Mouse (Mus musculus): ENCODE data around the gene Kif21b.

DNA sequence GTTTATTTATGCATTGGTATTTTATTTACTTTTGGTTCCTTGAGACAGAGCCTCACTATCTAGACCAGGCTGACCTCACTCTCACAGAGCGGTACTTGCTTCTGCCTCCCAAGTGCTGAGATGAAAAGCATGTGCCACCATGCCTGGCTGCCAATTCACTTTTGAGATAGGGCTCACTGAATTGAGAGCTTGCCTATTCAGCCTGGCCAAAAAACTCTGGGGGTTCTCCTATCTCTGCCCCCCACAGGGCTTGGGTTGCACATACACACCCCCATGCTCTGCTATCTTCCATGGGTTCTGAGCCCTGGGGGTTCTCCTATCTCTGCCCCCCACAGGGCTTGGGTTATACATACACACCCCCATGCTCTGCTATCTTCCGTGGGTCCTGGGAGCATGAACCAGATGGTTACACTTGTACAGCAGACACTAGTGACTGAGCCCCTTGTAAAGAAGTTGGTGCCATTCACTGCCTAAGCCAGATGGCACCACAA, 48.4 kb downstream of the Kif21b start:
- TF ChIP-seq POLR2A (IDR thresholded peaks at IDR 0.05; ENCODE audit: borderline replicate concordance, extremely low read depth, insufficient read depth, insufficient read length, poor library complexity, severe bottlenecking) (no peak), CTCF (IDR thresholded peaks at IDR 0.05; ENCODE audit: borderline replicate concordance, extremely low read depth, insufficient read depth, insufficient read length) (no peak)
